11 mouse cellular contexts compared by ENCODE assay signal in genomic region chr14:27173178-27173803, GRCm38 (mm10). TPM values are rescaled to one million over a fixed set of nuclear protein-coding genes. Genes with fewer than 3 reads are reported as not detected.
A peak's percentile ranks its signal among the peaks of the same experiment; 100 is the strongest.
DNase-seq lines count a peak whose midpoint lies in the region; ATAC-seq and TF ChIP-seq lines count a peak whose summit lies in the region.
"Had no signal": no experiment of that assay in that cellular context is flagged by ENCODE, and none has a peak within 500 bp of the region (broad histone marks: within the 10 kb centered on the region; RNA-seq: fewer than 3 reads in every experiment).

No protein-coding gene starts in this region.

- peaks cover 14% of the 10 kb centered on the region for H3K4me1 ChIP-seq in lung, embryonic 16.5 days (replicated peaks; ENCODE audit: control insufficient read depth, insufficient read depth, low read length)
- H3K4me1 ChIP-seq in forebrain, embryonic 13.5 days: 0 out of 2 replicates have a peak, but pooled peaks cover 7% of the 10 kb centered on the region
- peaks cover 3% of the 10 kb centered on the region; the same call in 1 of the 2 replicates for H3K4me1 ChIP-seq in liver, postnatal 0 days (ENCODE audit: insufficient read depth)
- H3K4me1 ChIP-seq: neural tube, embryonic 13.5 days had no signal

- DNase-seq in adrenal gland, adult (ENCODE audit: inconsistent age in 2 of 2, low spot score in 1 of 2): peak; percentile 71 to 91
- DNase-seq in adrenal gland, postnatal 4 days (ENCODE audit: low spot score in 2 of 2): no peak
- peak; percentile 56 for DNase-seq in adipocyte (ENCODE audit: low spot score)
- peak; percentile 73 to 87 for DNase-seq in heart, adult 9 months (ENCODE audit: low spot score in 2 of 2)
- no peak for DNase-seq in liver, postnatal 0 days
- DNase-seq: cerebellum, adult 11 months had no signal

- no peak overlapping the region for H3K27ac ChIP-seq in lung, embryonic 16.5 days (ENCODE audit: low read length)
- H3K27ac ChIP-seq in forebrain, embryonic 13.5 days: no peak overlapping the region
- no peak overlapping the region for H3K27ac ChIP-seq in liver, postnatal 0 days (ENCODE audit: low read depth)
- H3K27ac ChIP-seq: macrophage; neural tube, embryonic 13.5 days had no signal

- TF ChIP-seq CTCF in liver, postnatal 0 days (IDR thresholded peaks at IDR 0.05; ENCODE audit: low read depth): no peak

- H3K27me3 ChIP-seq in lung, embryonic 16.5 days (ENCODE audit: control insufficient read depth, insufficient read depth, low read depth, low read length): no peaks in the 10 kb centered on the region
- no peaks in the 10 kb centered on the region for H3K27me3 ChIP-seq in forebrain, embryonic 13.5 days
- H3K27me3 ChIP-seq in liver, postnatal 0 days (ENCODE audit: insufficient read depth, low read length): no peaks in the 10 kb centered on the region
- H3K27me3 ChIP-seq: neural tube, embryonic 13.5 days had no signal

- no peak overlapping the region for H3K4me2 ChIP-seq in lung, embryonic 16.5 days (ENCODE audit: low read depth, low read length)
- H3K4me2 ChIP-seq in forebrain, embryonic 13.5 days: no peak overlapping the region
- no peak overlapping the region for H3K4me2 ChIP-seq in liver, postnatal 0 days (ENCODE audit: low read depth, low read length)
- H3K4me2 ChIP-seq: neural tube, embryonic 13.5 days had no signal

- no peak overlapping the region for H3K9ac ChIP-seq in lung, embryonic 16.5 days (ENCODE audit: low read length)
- H3K9ac ChIP-seq in forebrain, embryonic 13.5 days: no peak overlapping the region
- H3K9ac ChIP-seq in liver, postnatal 0 days (replicated peaks): no peak overlapping the region
- H3K9ac ChIP-seq: neural tube, embryonic 13.5 days had no signal

- H3K36me3 ChIP-seq in lung, embryonic 16.5 days (ENCODE audit: control insufficient read depth, insufficient read depth, low read length): no peaks in the 10 kb centered on the region
- no peaks in the 10 kb centered on the region for H3K36me3 ChIP-seq in forebrain, embryonic 13.5 days (ENCODE audit: poor library complexity, severe bottlenecking)
- H3K36me3 ChIP-seq in liver, postnatal 0 days (replicated peaks; ENCODE audit: insufficient read depth, low read length): no peaks in the 10 kb centered on the region
- H3K36me3 ChIP-seq: neural tube, embryonic 13.5 days had no signal

- H3K4me3 ChIP-seq in lung, embryonic 16.5 days (ENCODE audit: low read length): no peak overlapping the region
- H3K4me3 ChIP-seq in forebrain, embryonic 13.5 days: no peak overlapping the region
- H3K4me3 ChIP-seq in liver, postnatal 0 days (ENCODE audit: low read depth, low read length): no peak overlapping the region
- H3K4me3 ChIP-seq: neural tube, embryonic 13.5 days had no signal

- 66% methylated on average over 10 of the region's 10 CpGs for WGBS in lung, embryonic 16.5 days
- 93% methylated on average over 10 of the region's 10 CpGs for WGBS in forebrain, embryonic 13.5 days
- 81% methylated on average over 10 of the region's 10 CpGs for WGBS in liver, postnatal 0 days (ENCODE audit: insufficient replicate concordance)

- no peak for TF ChIP-seq EP300 in liver, postnatal 0 days (IDR thresholded peaks at IDR 0.05; ENCODE audit: low read depth)

- ATAC-seq in lung, embryonic 16.5 days (ENCODE audit: low read depth): peak; percentile 59
- no peak for ATAC-seq in forebrain, embryonic 13.5 days
- ATAC-seq in megakaryocyte progenitor cell, adult 5-6 weeks (replicated peaks; ENCODE audit: poor library complexity): no peak
- no peak for ATAC-seq in liver, postnatal 0 days

- H3K9me3 ChIP-seq in lung, embryonic 16.5 days (ENCODE audit: control insufficient read depth, low read length): no peaks in the 10 kb centered on the region
- no peaks in the 10 kb centered on the region for H3K9me3 ChIP-seq in forebrain, embryonic 13.5 days (replicated peaks)
- H3K9me3 ChIP-seq in liver, postnatal 0 days (ENCODE audit: low read length): no peaks in the 10 kb centered on the region
- H3K9me3 ChIP-seq: neural tube, embryonic 13.5 days had no signal

RNA-seq across cellular contexts. Expression of gene Arhgef3, which starts 58.6 kb away (rescaled TPM):
- total RNA-seq in adrenal gland, postnatal 4 days (2021): 10 to 100 TPM; 55.8 to 56.3 TPM
- polyA plus RNA-seq in lung, embryonic 16.5 days (2015; fragmentation: Nextera tagmentation; extraction: Ambion mirVana): 12.8 and 13.8 TPM in 2 replicates
- polyA plus RNA-seq in forebrain, embryonic 13.5 days (2015; fragmentation: Nextera tagmentation; extraction: Ambion mirVana): 1.5 and 1.6 TPM in 2 replicates
- 11.0 and 13.8 TPM in 2 replicates for total RNA-seq in megakaryocyte progenitor cell, adult 5-6 weeks (2015)
- 15.5 and 18.0 TPM in 2 replicates for total RNA-seq in megakaryocyte progenitor cell, adult 5-6 weeks (2017)
- polyA plus RNA-seq in liver, postnatal 0 days (2015; fragmentation: Nextera tagmentation; extraction: Ambion mirVana): 7.7 and 11.4 TPM in 2 replicates

Comparison
In these comparisons a context has a peak if more than half of its experiments do, and no peak if none do; other contexts are left out.
1. DNase-seq: peak in adrenal gland, adult (2 of 2), adipocyte (single experiment) and heart, adult 9 months (2 of 2); none in adrenal gland, postnatal 4 days (0 of 2) and liver, postnatal 0 days (single experiment).